Mouse (Mus musculus) erythroblast, embryonic 14.5 days (primary cell): ENCODE results near the gene Krt16.

Experiments used
- GATA1 ChIP-seq: IDR thresholded peaks from 2 replicates; pipeline ENCODE4 v1.6.1; 2012; ENCODE audit warnings: low read length, inconsistent platforms, mixed read lengths
- TAL1 ChIP-seq: IDR thresholded peaks from 3 replicates; pipeline ENCODE4 v1.6.1; 2012; ENCODE audit warnings: low read length, inconsistent platforms, mixed read lengths

- TF ChIP-seq TAL1 (no peak), GATA1 (no peak)
Measured at GRCm38 (mm10) chr11:100288942-100289341, 40.2 kb upstream of the Krt16 start.
